Mouse (Mus musculus) neural tube, embryonic 15.5 days (tissue): Measurements from ENCODE around the gene Tnrc18. TPM values are rescaled to one million over a fixed set of nuclear protein-coding genes. Genes with fewer than 3 reads are reported as not detected.

ENCODE experiments used
- ATAC-seq: fragments of 200-750 bp; cut with Nextera tagmentation; 2 replicates; pipeline ENCODE4 v1.8.0; 2017; ENCODE audit warnings: mild to moderate bottlenecking, moderate TSS enrichment, moderate library complexity; ENCODE audit not compliant: low FRiP score
- H3K27ac ChIP-seq: fragments of 300-500 bp; sonication (generic); replicated peaks from 2 replicates; pipeline ENCODE4 v1.5.1; 2015; ENCODE audit warnings: mild to moderate bottlenecking, inconsistent platforms
- H3K27me3 ChIP-seq: fragments of 300-500 bp; sonication (generic); replicated peaks from 2 replicates; pipeline ENCODE4 v1.6.1; 2015; ENCODE audit warnings: inconsistent platforms
- H3K36me3 ChIP-seq: fragments of 300-500 bp; sonication (generic); 2 replicates; pipeline ENCODE4 v1.6.1; 2015; ENCODE audit warnings: inconsistent platforms
- H3K4me1 ChIP-seq: fragments of 300-500 bp; sonication (generic); 2 replicates; pipeline ENCODE4 v1.6.1; 2015; ENCODE audit warnings: inconsistent platforms
- H3K4me2 ChIP-seq: fragments of 300-500 bp; sonication (generic); 2 replicates; pipeline ENCODE4 v1.6.1; 2015; ENCODE audit warnings: inconsistent platforms, mild to moderate bottlenecking, moderate library complexity
- H3K4me3 ChIP-seq: fragments of 300-500 bp; sonication (generic); replicated peaks from 2 replicates; pipeline ENCODE4 v1.5.1; 2015; ENCODE audit warnings: mild to moderate bottlenecking, inconsistent platforms
- H3K9ac ChIP-seq: fragments of 300-500 bp; sonication (generic); replicated peaks from 2 replicates; pipeline ENCODE4 v1.6.1; 2015; ENCODE audit warnings: mild to moderate bottlenecking, inconsistent platforms
- H3K9me3 ChIP-seq: fragments of 300-500 bp; sonication (generic); replicated peaks from 2 replicates; pipeline ENCODE4 v1.6.1; 2016; ENCODE audit warnings: inconsistent platforms
- WGBS: fragments of 180-500 bp; shearing (Covaris S2); methylation state at CpG from one replicate; pipeline ENCODE4 v1.1.7; 2015; ENCODE audit warnings: mixed read lengths; 5-methylcytosine and 5-hydroxymethylcytosine counted together
- polyA plus RNA-seq: library from polyadenylated mRNA; unstranded; fragments of >200 nt; fragmentation: Nextera tagmentation; extraction: Ambion mirVana; gene quantifications from 2 replicates; pipeline ENCODE4 v1.2.1, GENCODE M21; 2015

Tnrc18 gene
- polyA plus RNA-seq, 1 experiment from 2014 or later = 26.0 TPM

GRCm38 (mm10) chr5:142821974-142822285, 4.5 kb upstream of the Tnrc18 start:
- no peak for ATAC-seq
- Histone ChIP-seq H3K27me3 (no peaks in the 10 kb centered on the region), H3K4me3 (peak overlapping the region; percentile 92), H3K27ac (peak overlapping the region; percentile 100), H3K4me1 (peaks cover 44% of the 10 kb centered on the region), H3K36me3 (no peaks in the 10 kb centered on the region), H3K9me3 (no peaks in the 10 kb centered on the region), H3K4me2 (peak overlapping the region; percentile 85), H3K9ac (peak overlapping the region; percentile 78)
- 0% methylated on average over 9 of the region's 9 CpGs for WGBS

- peak overlapping the region; percentile 92 for H3K4me3 ChIP-seq
- no peaks in the 10 kb centered on the region for H3K27me3 ChIP-seq
- under 1% methylated on average over 36 of the region's 36 CpGs for WGBS
- H3K9me3 ChIP-seq = no peaks in the 10 kb centered on the region
- peak overlapping the region; percentile 85 for H3K4me2 ChIP-seq
- peak overlapping the region; percentile 100 for H3K27ac ChIP-seq
- peak; percentile 11 for ATAC-seq
- H3K9ac ChIP-seq = peak overlapping the region; percentile 78
- no peaks in the 10 kb centered on the region for H3K36me3 ChIP-seq
- H3K4me1 ChIP-seq = peaks cover 44% of the 10 kb centered on the region
These were observed 4.0 kb upstream of the Tnrc18 start for GRCm38 (mm10) chr5:142821266-142821973.

GRCm38 (mm10) chr5:142820276-142821265, 3.1 kb upstream of the Tnrc18 start:
- H3K4me1 ChIP-seq = peaks cover 41% of the 10 kb centered on the region
- WGBS = under 1% methylated on average over 53 of the region's 53 CpGs
- no peaks in the 10 kb centered on the region for H3K27me3 ChIP-seq
- H3K36me3 ChIP-seq = no peaks in the 10 kb centered on the region
- peak overlapping the region; percentile 85 for H3K4me2 ChIP-seq
- peak overlapping the region; percentile 92 for H3K4me3 ChIP-seq
- H3K9me3 ChIP-seq = no peaks in the 10 kb centered on the region
- peak overlapping the region; percentile 100 for H3K27ac ChIP-seq
- ATAC-seq = no peak
- peak overlapping the region; percentile 78 for H3K9ac ChIP-seq

- Histone ChIP-seq H3K27me3 (no peaks in the 10 kb centered on the region), H3K4me1 (peaks cover 32% of the 10 kb centered on the region), H3K9ac (peak overlapping the region; percentile 78), H3K36me3 (no peaks in the 10 kb centered on the region), H3K4me2 (peak overlapping the region; percentile 85), H3K27ac (peak overlapping the region; percentile 100), H3K9me3 (no peaks in the 10 kb centered on the region), H3K4me3 (peak overlapping the region; percentile 92)
- WGBS = under 1% methylated on average over 33 of the region's 36 CpGs
- ATAC-seq = peak; percentile 42
These were observed 2.2 kb upstream of the Tnrc18 start for GRCm38 (mm10) chr5:142819385-142820275.

- under 1% methylated on average over 43 of the region's 43 CpGs for WGBS
- ATAC-seq = no peak
- peaks cover 22% of the 10 kb centered on the region for H3K4me1 ChIP-seq
- H3K27ac ChIP-seq = peak overlapping the region; percentile 100
- H3K27me3 ChIP-seq = no peaks in the 10 kb centered on the region
- no peaks in the 10 kb centered on the region for H3K36me3 ChIP-seq
- H3K9ac ChIP-seq = peak overlapping the region; percentile 78
- H3K4me3 ChIP-seq = peak overlapping the region; percentile 92
- peak overlapping the region; percentile 85 for H3K4me2 ChIP-seq
- H3K9me3 ChIP-seq = no peaks in the 10 kb centered on the region
These were observed 1.2 kb upstream of the Tnrc18 start for GRCm38 (mm10) chr5:142818435-142819360.

GRCm38 (mm10) chr5:142816811-142817523, 495 bp downstream of the Tnrc18 start:
- Histone ChIP-seq H3K27ac (peak overlapping the region; percentile 100), H3K4me3 (peak overlapping the region; percentile 92), H3K4me2 (peak overlapping the region; percentile 96), H3K36me3 (no peaks in the 10 kb centered on the region), H3K27me3 (no peaks in the 10 kb centered on the region), H3K9me3 (no peaks in the 10 kb centered on the region), H3K9ac (peak overlapping the region; percentile 100), H3K4me1 (peaks cover 21% of the 10 kb centered on the region)
- no peak for ATAC-seq
- WGBS = under 1% methylated on average over 71 of the region's 71 CpGs

- Histone ChIP-seq H3K27me3 (no peaks in the 10 kb centered on the region), H3K4me3 (peak overlapping the region; percentile 92), H3K4me2 (peak overlapping the region; percentile 96), H3K27ac (peak overlapping the region; percentile 100), H3K36me3 (no peaks in the 10 kb centered on the region), H3K4me1 (peaks cover 23% of the 10 kb centered on the region), H3K9ac (peak overlapping the region; percentile 100), H3K9me3 (no peaks in the 10 kb centered on the region)
- WGBS = under 1% methylated on average over 36 of the region's 39 CpGs
- ATAC-seq = no peak
These were observed 1.2 kb downstream of the Tnrc18 start for GRCm38 (mm10) chr5:142816031-142816810.

- Histone ChIP-seq H3K9me3 (no peaks in the 10 kb centered on the region), H3K4me1 (peaks cover 30% of the 10 kb centered on the region), H3K27me3 (no peaks in the 10 kb centered on the region), H3K27ac (peak overlapping the region; percentile 100), H3K4me3 (peak overlapping the region; percentile 92), H3K4me2 (peak overlapping the region; percentile 96), H3K9ac (peak overlapping the region; percentile 100), H3K36me3 (no peaks in the 10 kb centered on the region)
- WGBS = under 1% methylated on average over 30 of the region's 30 CpGs
- no peak for ATAC-seq
These were observed 2.0 kb downstream of the Tnrc18 start for GRCm38 (mm10) chr5:142815421-142816001.

- Histone ChIP-seq H3K9me3 (no peaks in the 10 kb centered on the region), H3K4me3 (peak overlapping the region; percentile 92), H3K36me3 (no peaks in the 10 kb centered on the region), H3K4me1 (peaks cover 37% of the 10 kb centered on the region), H3K27ac (peak overlapping the region; percentile 100), H3K27me3 (no peaks in the 10 kb centered on the region), H3K9ac (peak overlapping the region; percentile 100), H3K4me2 (peak overlapping the region; percentile 96)
- ATAC-seq = no peak
- under 1% methylated on average over 58 of the region's 62 CpGs for WGBS
These were observed 2.6 kb downstream of the Tnrc18 start for GRCm38 (mm10) chr5:142814711-142815420.
